Mouse (Mus musculus): ENCODE data around the gene P2ry2.

P2ry2 gene

GRCm38 (mm10) chr7:100988092-100988491, 24.6 kb downstream of the P2ry2 start:
- CTCF ChIA-PET, result interaction anchor here (0.6 to 1.8 kb wide), 4 partner anchors 63 to 1527 kb away, joined by 3 to 9 read pairs (median 6); no protein-coding TSS in a partner anchor

DNA sequence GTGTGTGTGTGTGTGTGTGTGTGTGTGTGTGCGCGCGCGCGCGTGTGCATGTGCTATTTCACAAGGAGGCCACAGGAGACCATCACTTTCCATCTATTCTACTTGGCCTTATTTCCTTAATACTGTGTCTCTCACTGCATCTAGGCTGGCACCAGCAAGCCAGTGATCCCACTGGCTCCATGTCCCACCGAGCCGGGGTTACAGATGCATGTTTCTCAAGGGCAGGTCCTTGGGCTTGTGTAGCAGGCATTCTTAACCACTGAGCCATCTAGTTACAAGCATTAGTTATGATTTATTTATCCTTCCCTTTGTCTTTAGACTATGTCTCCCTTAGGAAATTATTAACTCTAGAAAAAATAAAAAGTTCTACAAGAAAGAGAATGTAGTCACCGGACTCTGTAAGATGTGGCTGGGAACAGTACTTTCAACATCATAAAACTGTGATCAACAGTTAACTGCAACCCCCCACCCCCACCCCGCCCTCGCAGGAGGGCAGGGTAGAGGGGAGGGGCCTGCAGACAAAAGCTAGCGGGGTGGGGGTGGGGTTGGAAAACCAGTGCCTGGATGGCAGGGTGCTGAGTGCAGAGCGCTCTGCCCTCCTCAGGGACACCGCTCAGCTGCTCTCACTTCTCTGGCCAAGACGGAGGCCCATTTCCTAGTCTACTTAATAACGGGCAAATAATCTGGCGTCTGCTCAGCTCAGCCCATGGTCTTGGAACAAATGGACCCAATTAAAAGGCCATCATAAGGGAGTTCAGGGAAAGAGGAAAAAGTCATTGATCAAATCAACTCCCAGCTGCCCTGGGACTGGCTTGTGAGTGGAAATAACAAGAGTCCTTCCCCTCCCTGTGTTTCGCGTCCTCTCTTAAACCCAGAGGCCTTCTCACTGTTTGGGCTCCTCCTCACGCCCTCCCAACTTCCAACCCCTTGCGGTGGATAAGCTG, 27.9 kb downstream of the P2ry2 start:
- CTCF ChIA-PET, result interaction anchor here (0.5 kb wide), 1 partner anchor 251 kb away, joined by 4 read pairs; no protein-coding TSS in a partner anchor

DNA sequence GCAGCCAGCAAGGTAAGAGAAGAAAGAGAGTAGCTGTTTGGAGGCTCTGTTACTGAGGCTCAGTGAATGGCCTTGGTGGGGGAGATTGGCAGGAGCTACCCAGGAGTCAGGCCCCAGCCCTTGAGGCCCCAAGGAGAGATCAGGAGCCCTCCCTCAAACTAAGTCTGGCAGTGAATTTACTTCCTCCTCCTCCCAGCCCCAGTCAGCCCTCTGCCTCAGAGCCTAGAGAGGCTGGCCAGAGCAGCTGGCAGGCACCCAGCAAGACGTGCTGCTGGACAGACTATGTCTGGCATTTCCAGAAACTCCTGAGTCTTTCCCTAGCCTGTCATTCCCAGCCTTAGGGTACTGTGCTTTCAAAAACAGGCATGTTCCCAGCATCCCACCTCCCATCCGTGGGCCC, 33.5 kb downstream of the P2ry2 start:
- CTCF ChIA-PET, result no interaction called here

DNA sequence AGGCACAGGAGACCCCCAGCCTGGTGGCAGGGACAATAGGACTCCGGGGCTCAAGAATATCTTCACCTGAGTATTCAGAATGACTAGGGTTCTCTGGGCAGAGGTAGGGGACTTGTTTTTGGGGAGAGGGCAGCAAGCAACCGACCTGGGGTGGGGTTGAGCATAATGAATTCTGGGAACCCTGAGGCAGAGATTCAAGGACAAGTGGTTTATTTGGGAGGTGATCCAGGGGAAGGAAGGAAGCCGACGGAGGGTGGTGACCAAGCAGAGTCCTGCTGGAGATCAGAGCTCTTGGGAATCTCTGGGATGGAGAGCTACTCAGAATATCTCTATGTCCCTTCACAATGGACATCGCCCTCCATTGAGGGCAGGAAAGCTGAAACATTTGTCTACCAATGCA, 34.5 kb downstream of the P2ry2 start:
- CTCF ChIA-PET, result no interaction called here

DNA sequence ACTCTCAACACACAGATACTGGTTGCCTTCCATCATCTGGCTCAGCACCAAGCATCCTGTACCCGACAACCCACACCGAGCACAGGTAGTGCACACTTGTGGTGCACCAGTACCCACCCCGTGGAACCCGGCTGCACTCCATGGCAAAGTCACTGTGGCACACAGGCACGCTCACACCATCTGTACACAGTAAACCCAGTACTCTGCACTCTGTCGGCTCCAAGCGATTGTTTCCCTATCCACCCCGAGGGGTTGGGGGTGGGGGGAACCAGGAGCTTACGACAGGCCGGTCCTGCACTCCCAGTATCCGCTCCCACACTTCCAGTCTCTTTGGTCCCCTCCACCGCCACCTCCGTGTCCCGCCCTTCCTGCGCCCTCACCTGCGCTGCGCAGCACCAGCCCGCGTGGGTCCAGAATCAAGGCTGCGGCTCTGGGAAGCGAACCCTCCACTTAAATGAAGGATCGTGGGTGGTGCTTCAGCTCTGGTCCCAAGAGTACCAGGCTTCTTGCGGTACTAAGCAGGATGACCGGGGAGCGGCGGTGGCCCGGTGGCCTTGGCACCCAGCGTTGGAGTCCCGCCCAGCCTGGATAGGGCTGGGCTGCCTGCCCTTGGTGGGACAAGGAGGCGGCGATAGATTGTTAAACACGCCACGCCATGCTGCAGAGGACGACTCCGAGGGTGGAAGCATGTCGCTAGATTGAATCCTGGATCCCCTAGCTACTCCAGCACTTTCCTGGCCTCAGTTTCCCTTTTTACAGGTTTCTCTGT, 38.3 kb downstream of the P2ry2 start, which contains the start of gene P2ry6:
TSS of gene P2ry6 (minus strand) at position 515 of the 769 bp plus-strand sequence.
- CTCF ChIA-PET, result no interaction called here

DNA sequence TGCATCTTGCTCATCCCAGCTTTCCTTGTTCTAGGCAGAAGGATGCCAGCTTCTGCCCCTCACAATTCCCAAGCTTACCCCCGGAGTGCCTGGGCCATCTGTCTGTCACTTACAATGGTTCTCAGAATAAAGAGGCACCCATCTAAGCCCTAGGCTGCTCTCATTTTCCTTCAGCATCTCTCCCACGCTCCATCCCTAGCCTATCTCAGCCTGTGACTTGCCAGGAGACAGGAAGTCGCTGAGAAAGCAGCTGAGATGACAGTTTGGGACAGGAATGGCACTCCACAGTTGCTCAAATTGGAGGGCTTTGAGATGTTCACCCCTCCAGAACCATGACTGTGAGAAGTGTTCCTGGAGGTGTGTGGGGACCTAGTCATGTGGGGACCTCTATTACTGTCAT, 39.8 kb downstream of the P2ry2 start:
- CTCF ChIA-PET, result no interaction called here

GRCm38 (mm10) chr7:100968874-100969659, 43.6 kb downstream of the P2ry2 start:
- CTCF ChIA-PET, result no interaction called here

DNA sequence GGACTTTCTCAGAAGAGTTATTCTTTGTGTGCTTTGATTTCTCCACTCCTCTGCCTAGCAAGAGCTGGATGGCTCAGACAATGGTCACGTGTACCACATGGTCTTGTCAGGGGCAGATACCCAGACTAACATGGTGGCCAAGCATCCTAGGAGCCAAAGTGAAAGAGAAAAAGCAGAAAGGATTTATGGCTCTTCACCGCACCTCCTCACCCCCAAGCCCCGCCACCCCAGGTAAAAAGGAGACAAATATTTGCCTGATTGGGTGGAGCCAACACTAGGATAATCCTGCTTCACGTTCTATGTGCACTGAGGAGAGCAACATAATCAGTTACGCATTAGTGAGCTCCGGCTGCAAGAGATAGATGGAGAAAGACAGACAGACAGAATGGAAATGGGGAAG, 44.3 kb downstream of the P2ry2 start:
- CTCF ChIA-PET, result no interaction called here

DNA sequence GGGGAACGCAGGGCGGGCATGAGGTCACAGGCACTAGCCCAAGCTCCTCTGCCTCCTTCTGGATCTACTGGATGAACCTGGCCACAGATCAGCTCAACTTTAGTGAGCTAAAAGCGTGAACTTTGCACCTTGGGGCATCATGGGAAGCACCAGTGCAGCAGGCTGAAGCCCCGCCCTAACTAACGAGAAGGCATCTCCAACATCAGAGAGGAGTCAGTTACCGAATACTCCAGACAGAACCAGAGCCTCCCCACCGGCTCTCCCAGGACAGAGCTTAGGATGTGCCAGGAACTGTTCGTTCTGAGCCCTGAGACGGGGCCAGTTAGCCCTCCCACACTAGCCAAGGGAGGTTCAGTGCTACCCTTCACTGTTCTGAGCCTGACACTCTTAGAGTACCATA, 44.8 kb downstream of the P2ry2 start:
- CTCF ChIA-PET, result no interaction called here

- CTCF ChIA-PET, result no interaction called here
Observed at GRCm38 (mm10) chr7:100966014-100966413, 46.7 kb downstream of the P2ry2 start.

GRCm38 (mm10) chr7:100965079-100965478, 47.6 kb downstream of the P2ry2 start:
- CTCF ChIA-PET, result no interaction called here

GRCm38 (mm10) chr7:100964242-100964641, 48.4 kb downstream of the P2ry2 start:
- CTCF ChIA-PET, result interaction anchor here (0.6 kb wide), 1 partner anchor 73 kb away, joined by 3 read pairs; no protein-coding TSS in a partner anchor

DNA sequence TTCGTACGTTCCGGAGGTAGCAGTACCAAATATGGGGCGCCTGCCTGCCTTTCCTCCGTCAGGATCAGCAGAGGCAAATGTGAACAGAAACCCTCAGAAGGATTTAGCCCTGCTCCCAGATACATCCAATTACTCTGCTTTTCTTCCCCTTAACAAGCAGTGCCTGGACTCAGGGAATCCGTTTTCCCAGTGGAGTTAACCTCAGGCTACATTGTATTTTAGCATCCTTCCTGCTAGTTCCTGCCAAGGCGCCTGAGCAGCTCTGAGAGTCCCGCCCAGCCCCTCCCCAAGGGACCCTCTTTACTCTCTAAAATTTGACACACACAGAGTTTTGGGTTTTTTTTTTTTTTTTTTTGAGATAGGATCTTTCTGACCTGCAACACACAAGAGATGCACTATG, 49.3 kb downstream of the P2ry2 start:
- CTCF ChIA-PET, result interaction anchor here (0.6 kb wide), 1 partner anchor 12 kb away, joined by 3 read pairs; no protein-coding TSS in a partner anchor

DNA sequence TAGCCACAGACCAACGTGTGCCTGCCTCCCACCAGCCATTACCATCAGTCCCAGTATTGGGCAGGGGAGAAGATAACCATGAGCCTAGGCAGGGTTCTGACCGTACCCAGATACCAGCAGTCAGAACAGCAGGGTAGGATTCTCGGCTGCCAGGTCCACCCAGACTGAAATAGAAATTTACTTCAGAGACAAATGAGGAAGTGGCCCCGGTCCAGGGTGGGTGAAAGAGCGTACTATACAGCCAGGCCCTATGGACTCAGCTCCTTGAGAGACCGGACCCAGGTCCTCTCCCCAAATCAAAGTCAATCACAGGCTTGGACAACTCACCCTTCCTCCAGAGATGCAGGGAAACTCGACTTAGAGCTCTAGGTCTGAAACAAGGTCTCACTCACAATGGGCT, 51.5 kb downstream of the P2ry2 start:
- CTCF ChIA-PET, result no interaction called here

- CTCF ChIA-PET, result no interaction called here
Observed at GRCm38 (mm10) chr7:100960462-100960861, 52.2 kb downstream of the P2ry2 start.

DNA sequence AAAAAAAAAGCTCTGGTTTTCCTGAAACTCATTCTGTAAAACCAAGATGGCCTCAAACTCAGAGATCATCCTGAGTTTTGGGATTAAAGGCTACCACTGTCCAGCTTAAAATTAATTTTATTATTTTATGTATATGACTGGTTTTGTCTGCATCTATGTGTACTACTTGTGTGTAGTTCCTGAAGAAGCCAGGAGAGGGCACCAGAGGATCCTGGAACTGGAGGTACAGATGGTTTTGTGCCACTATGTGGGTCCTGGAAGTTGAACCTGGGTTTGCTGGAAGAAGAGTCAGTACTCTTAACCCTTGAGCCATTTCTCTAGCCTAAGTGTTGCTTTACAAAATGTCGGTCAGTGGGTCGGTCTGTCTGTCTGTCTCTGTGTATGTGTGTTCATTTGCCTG, 54.2 kb downstream of the P2ry2 start:
- CTCF ChIA-PET, result interaction anchor here (0.6 to 0.7 kb wide), 2 partner anchors 75 to 293 kb away, joined by 3 to 13 read pairs; no protein-coding TSS in a partner anchor

DNA sequence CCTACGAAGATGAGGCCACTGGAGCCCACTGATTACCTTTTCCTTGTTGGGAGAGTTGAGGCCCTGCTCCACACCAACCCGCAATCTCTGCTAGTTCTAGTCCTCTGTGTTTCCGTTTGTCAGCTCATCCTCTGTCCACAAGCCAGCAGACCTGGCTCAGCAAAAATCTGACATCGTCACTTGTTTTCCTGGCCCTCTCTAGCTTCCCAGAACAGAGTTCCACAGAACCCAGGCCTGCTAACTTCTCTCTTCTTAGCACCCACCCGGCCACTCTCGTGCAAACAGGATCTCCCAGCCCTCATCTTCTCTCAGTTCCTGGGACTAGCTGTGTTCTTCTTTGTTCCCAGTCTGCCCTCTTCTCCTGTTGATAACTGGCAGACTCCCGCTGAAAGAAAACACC, 60.0 kb downstream of the P2ry2 start:
- CTCF ChIA-PET, result no interaction called here

- CTCF ChIA-PET, result no interaction called here
Observed at GRCm38 (mm10) chr7:100951903-100952302, 60.8 kb downstream of the P2ry2 start.

DNA sequence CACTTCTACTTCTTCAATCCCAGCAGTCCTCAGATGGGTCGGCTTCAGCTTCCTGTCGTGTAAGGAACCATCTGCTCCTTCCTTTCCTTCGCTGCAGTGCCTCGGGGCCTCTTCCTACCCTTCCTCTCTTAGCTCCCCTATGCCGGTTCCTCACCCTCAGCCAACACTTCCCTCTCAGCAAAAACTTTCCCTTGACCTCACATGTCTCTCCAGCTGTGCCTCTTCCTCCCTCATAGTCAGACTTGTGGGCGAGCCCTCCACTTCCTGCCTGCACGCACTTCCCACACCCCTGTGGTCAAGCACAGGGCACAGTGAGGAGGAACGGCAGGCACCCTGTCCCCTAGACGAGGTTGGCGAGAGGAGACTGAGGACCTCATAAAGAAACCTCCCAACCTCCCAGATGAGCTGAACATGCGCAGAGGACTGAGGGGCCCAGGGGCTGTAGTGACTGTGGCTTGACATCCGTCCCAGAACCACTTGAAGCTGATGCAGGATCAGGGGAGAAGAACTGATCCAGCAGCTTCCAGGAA, 62.1 kb downstream of the P2ry2 start:
- CTCF ChIA-PET, result interaction anchor here (0.6 kb wide), 1 partner anchor 12 kb away, joined by 3 read pairs; no protein-coding TSS in a partner anchor

GRCm38 (mm10) chr7:100950031-100950430, 62.6 kb downstream of the P2ry2 start:
- CTCF ChIA-PET, result no interaction called here
